Comparison of ENCODE assay signal across 20 mouse cellular contexts in genomic region chr6:37202901-37203300, GRCm38 (mm10).
DNase-seq lines count a peak whose midpoint lies in the region; ATAC-seq and TF ChIP-seq lines count a peak whose summit lies in the region.
"Had no signal": no experiment of that assay in that cellular context is flagged by ENCODE, and none has a peak within 500 bp of the region (broad histone marks: within the 10 kb centered on the region; RNA-seq: fewer than 3 reads in every experiment).

No protein-coding gene starts in this region.

- no peaks in the 10 kb centered on the region for H3K27me3 ChIP-seq in hindbrain, postnatal 0 days (ENCODE audit: insufficient read depth, low read length)
- no peaks in the 10 kb centered on the region for H3K27me3 ChIP-seq in hindbrain, embryonic 14.5 days (ENCODE audit: control insufficient read depth, insufficient read depth, low read length)
- H3K27me3 ChIP-seq in midbrain, postnatal 0 days (ENCODE audit: insufficient read depth, low read length) = no peaks in the 10 kb centered on the region
- H3K27me3 ChIP-seq in midbrain, embryonic 16.5 days (ENCODE audit: control insufficient read depth, insufficient read depth, low read depth, low read length) = no peaks in the 10 kb centered on the region
- H3K27me3 ChIP-seq: embryonic facial prominence, embryonic 12.5 days; forebrain, embryonic 15.5 days; neural tube, embryonic 12.5 days had no signal

- 49% methylated on average over 4 of the region's 4 CpGs for WGBS in hindbrain, postnatal 0 days
- 60% methylated on average over 4 of the region's 4 CpGs for WGBS in hindbrain, embryonic 14.5 days
- 56% methylated on average over 4 of the region's 4 CpGs for WGBS in midbrain, postnatal 0 days
- 57% methylated on average over 4 of the region's 4 CpGs for WGBS in midbrain, embryonic 16.5 days

- H3K4me3 ChIP-seq in hindbrain, postnatal 0 days (ENCODE audit: low read length) = no peak overlapping the region
- no peak overlapping the region for H3K4me3 ChIP-seq in hindbrain, embryonic 14.5 days (replicated peaks; ENCODE audit: low read length)
- H3K4me3 ChIP-seq in midbrain, postnatal 0 days (ENCODE audit: low read depth, low read length) = no peak overlapping the region
- H3K4me3 ChIP-seq in midbrain, embryonic 16.5 days (ENCODE audit: low read depth, low read length) = no peak overlapping the region
- H3K4me3 ChIP-seq: embryonic facial prominence, embryonic 12.5 days; forebrain, embryonic 15.5 days; megakaryocyte, embryonic 14.5 days; neural tube, embryonic 12.5 days had no signal

- H3K4me2 ChIP-seq in hindbrain, postnatal 0 days (ENCODE audit: low read depth, low read length) = no peak overlapping the region
- H3K4me2 ChIP-seq in hindbrain, embryonic 14.5 days (replicated peaks) = no peak overlapping the region
- H3K4me2 ChIP-seq in midbrain, postnatal 0 days (ENCODE audit: low read depth, low read length, poor library complexity, severe bottlenecking) = no peak overlapping the region
- H3K4me2 ChIP-seq in midbrain, embryonic 16.5 days (ENCODE audit: low read length) = no peak overlapping the region
- H3K4me2 ChIP-seq: embryonic facial prominence, embryonic 12.5 days; forebrain, embryonic 15.5 days; neural tube, embryonic 12.5 days had no signal

- H3K4me1 ChIP-seq in hindbrain, postnatal 0 days (ENCODE audit: insufficient read depth, low read length) = peaks cover 9% of the 10 kb centered on the region; the same call in 1 of the 2 replicates
- H3K4me1 ChIP-seq in hindbrain, embryonic 14.5 days (replicated peaks; ENCODE audit: control insufficient read depth, insufficient read depth, low read length) = no peaks in the 10 kb centered on the region
- H3K4me1 ChIP-seq in midbrain, postnatal 0 days (ENCODE audit: insufficient read depth, low read length) = no peaks in the 10 kb centered on the region
- H3K4me1 ChIP-seq in midbrain, embryonic 16.5 days (ENCODE audit: control insufficient read depth, insufficient read depth, low read length) = no peaks in the 10 kb centered on the region
- H3K4me1 ChIP-seq: forebrain, embryonic 15.5 days; megakaryocyte, embryonic 14.5 days; neural tube, embryonic 12.5 days had no signal

- no peak for TF ChIP-seq CTCF in hindbrain, postnatal 0 days (IDR thresholded peaks at IDR 0.05; ENCODE audit: low read depth)
- TF ChIP-seq CTCF in midbrain, postnatal 0 days (IDR thresholded peaks at IDR 0.05) = no peak

- H3K9ac ChIP-seq in hindbrain, postnatal 0 days (replicated peaks; ENCODE audit: low read length) = no peak overlapping the region
- no peak overlapping the region for H3K9ac ChIP-seq in hindbrain, embryonic 14.5 days
- H3K9ac ChIP-seq in midbrain, postnatal 0 days (replicated peaks; ENCODE audit: low read length, poor library complexity, severe bottlenecking) = no peak overlapping the region
- no peak overlapping the region for H3K9ac ChIP-seq in midbrain, embryonic 16.5 days (ENCODE audit: low read depth, low read length)
- H3K9ac ChIP-seq: embryonic facial prominence, embryonic 12.5 days; forebrain, embryonic 15.5 days; neural tube, embryonic 12.5 days had no signal

- no peaks in the 10 kb centered on the region for H3K9me3 ChIP-seq in hindbrain, postnatal 0 days (ENCODE audit: low read length)
- no peaks in the 10 kb centered on the region for H3K9me3 ChIP-seq in hindbrain, embryonic 14.5 days (ENCODE audit: control insufficient read depth, low read length)
- no peaks in the 10 kb centered on the region for H3K9me3 ChIP-seq in midbrain, postnatal 0 days (ENCODE audit: low read length)
- H3K9me3 ChIP-seq in midbrain, embryonic 16.5 days (replicated peaks; ENCODE audit: control insufficient read depth, low read length, poor library complexity, severe bottlenecking) = no peaks in the 10 kb centered on the region
- H3K9me3 ChIP-seq: embryonic facial prominence, embryonic 12.5 days; forebrain, embryonic 15.5 days; neural tube, embryonic 12.5 days had no signal

- no peak overlapping the region for H3K27ac ChIP-seq in hindbrain, postnatal 0 days
- no peak overlapping the region for H3K27ac ChIP-seq in hindbrain, embryonic 14.5 days
- H3K27ac ChIP-seq in midbrain, postnatal 0 days (ENCODE audit: low read depth, low read length) = no peak overlapping the region
- H3K27ac ChIP-seq in midbrain, embryonic 16.5 days (ENCODE audit: low read length) = no peak overlapping the region
- H3K27ac ChIP-seq: embryonic facial prominence, embryonic 12.5 days; forebrain, embryonic 15.5 days; neural tube, embryonic 12.5 days; stomach, postnatal 0 days had no signal

- peak; percentile 67 for ATAC-seq in hindbrain, postnatal 0 days
- ATAC-seq in hindbrain, embryonic 14.5 days (ENCODE audit: low FRiP score) = no peak
- peak; percentile 16; the same call in 1 of the 2 replicates for ATAC-seq in midbrain, postnatal 0 days (ENCODE audit: low FRiP score)
- ATAC-seq in midbrain, embryonic 16.5 days = no peak
- ATAC-seq: activated CD4-positive, CD25-positive, alpha-beta regulatory T cell, adult 4 months; forebrain, embryonic 15.5 days; Patski had no signal

- no peaks in the 10 kb centered on the region for H3K36me3 ChIP-seq in hindbrain, postnatal 0 days (ENCODE audit: insufficient read depth, low read length)
- 0 out of 2 replicates have a peak, but pooled peaks cover 3% of the 10 kb centered on the region for H3K36me3 ChIP-seq in hindbrain, embryonic 14.5 days (replicated peaks; ENCODE audit: control insufficient read depth, insufficient read depth)
- no peaks in the 10 kb centered on the region for H3K36me3 ChIP-seq in midbrain, postnatal 0 days (ENCODE audit: insufficient read depth, low read length)
- H3K36me3 ChIP-seq in midbrain, embryonic 16.5 days (ENCODE audit: control insufficient read depth, insufficient read depth, low read length) = 0 out of 2 replicates have a peak, but pooled peaks cover 2% of the 10 kb centered on the region
- H3K36me3 ChIP-seq: embryonic facial prominence, embryonic 12.5 days; forebrain, embryonic 15.5 days; neural tube, embryonic 12.5 days had no signal

- DNase-seq in cerebellum, adult 11-12 months = peak; percentile 46
- DNase-seq in cerebellum, adult 8-10 months = no peak
- peak; percentile 75 for DNase-seq in hindbrain, postnatal 0 days (ENCODE audit: low spot score)
- DNase-seq in hindbrain, embryonic 14.5 days (ENCODE audit: low spot score) = no peak
- DNase-seq in midbrain, postnatal 0 days (ENCODE audit: low spot score) = peak; percentile 74
- peak; percentile 84 to 86 for DNase-seq in cerebellum, postnatal 14 days
- no peak for DNase-seq in right cerebral cortex, adult 2 months (ENCODE audit: low spot score in 2 of 2)
- DNase-seq: adrenal gland, postnatal 36 days; kidney, adult 18-20 months; kidney, postnatal 10 days; layer of hippocampus, adult 9-11 months; lung, adult 2 months had no signal

Comparison
In these comparisons a context has a peak if more than half of its experiments do, and no peak if none do; other contexts are left out.
1. DNase-seq: peak in cerebellum, adult 11-12 months (single experiment), hindbrain, postnatal 0 days (single experiment), midbrain, postnatal 0 days (single experiment) and cerebellum, postnatal 14 days (2 of 2); none in cerebellum, adult 8-10 months (single experiment), hindbrain, embryonic 14.5 days (single experiment) and right cerebral cortex, adult 2 months (0 of 2).
2. ATAC-seq: peak in hindbrain, postnatal 0 days (single experiment) and midbrain, postnatal 0 days (single experiment); none in hindbrain, embryonic 14.5 days (single experiment) and midbrain, embryonic 16.5 days (single experiment).